Mouse (Mus musculus): ENCODE measurements around the gene Id3. TPM values are rescaled to one million over a fixed set of nuclear protein-coding genes. Genes with fewer than 3 reads are reported as not detected.

The Id3 gene
- total RNA-seq, 1 experiment, result 126 TPM

- peaks cover 0 to 8% of the 10 kb centered on the region in 2 experiments; a peak in 1 of 4 replicates for H3K4me1 ChIP-seq (ENCODE audit: control insufficient read depth in 2 of 2, insufficient read depth in 2 of 2, low read length in 2 of 2, poor library complexity in 1 of 2)
- TF ChIP-seq CHD2 (IDR thresholded peaks at IDR 0.05; ENCODE audit: low read depth, low read length) (no peak), ZC3H11A (IDR thresholded peaks at IDR 0.05; ENCODE audit: borderline replicate concordance, low read depth, low read length) (no peak), HCFC1 (IDR thresholded peaks at IDR 0.05; ENCODE audit: borderline replicate concordance, insufficient read depth, low read length) (no peak), MAFK (IDR thresholded peaks at IDR 0.05; ENCODE audit: insufficient read depth, low read depth, low read length) (no peak), ZNF384 (IDR thresholded peaks at IDR 0.05; ENCODE audit: low read depth, low read length) (no peak)
- DNase-seq (ENCODE audit: low read depth, low spot score), result no peak
- no peaks in the 10 kb centered on the region for H3K36me3 ChIP-seq (ENCODE audit: control insufficient read depth, insufficient read depth, low read length, poor library complexity, severe bottlenecking)
- H3K27ac ChIP-seq (ENCODE audit: insufficient read depth, low read depth, low read length, poor library complexity, severe bottlenecking), result no peak overlapping the region
- peak overlapping the region; percentile 59 to 64 for H3K4me3 ChIP-seq (ENCODE audit: insufficient read depth in 1 of 2, low read depth in 1 of 2, low read length in 2 of 2, poor library complexity in 1 of 2, severe bottlenecking in 1 of 2)
- in situ Hi-C loops (cut with MboI; ENCODE audit: low sequenced_read_pairs in 2 of 2, unreplicated experiment in 2 of 2), result no loop called here
- H3K9me3 ChIP-seq (ENCODE audit: control insufficient read depth, insufficient read depth, low read depth, low read length), result no peaks in the 10 kb centered on the region
- H3K9ac ChIP-seq (ENCODE audit: insufficient read depth, low read depth, low read length, poor library complexity, severe bottlenecking), result peak overlapping the region; percentile 27; the same call in 1 of the 2 replicates
Observed at GRCm38 (mm10) chr4:136134418-136134977, 8.8 kb upstream of the Id3 start.

GRCm38 (mm10) chr4:136134978-136135873 lies 8.1 kb upstream of the Id3 start:
- TF ChIP-seq ZNF384 (IDR thresholded peaks at IDR 0.05; ENCODE audit: low read depth, low read length), result no peak
- TF ChIP-seq ZC3H11A (IDR thresholded peaks at IDR 0.05; ENCODE audit: borderline replicate concordance, low read depth, low read length), result no peak
- no peak for TF ChIP-seq MAFK (IDR thresholded peaks at IDR 0.05; ENCODE audit: insufficient read depth, low read depth, low read length)
- no peak for TF ChIP-seq CHD2 (IDR thresholded peaks at IDR 0.05; ENCODE audit: low read depth, low read length)
- TF ChIP-seq HCFC1 (IDR thresholded peaks at IDR 0.05; ENCODE audit: borderline replicate concordance, insufficient read depth, low read length), result no peak
- in situ Hi-C loops (cut with MboI; ENCODE audit: low sequenced_read_pairs in 2 of 2, unreplicated experiment in 2 of 2), result no loop called here
- no peak for DNase-seq (ENCODE audit: low read depth, low spot score)
- Histone ChIP-seq H3K36me3 (ENCODE audit: control insufficient read depth, insufficient read depth, low read length, poor library complexity, severe bottlenecking) (no peaks in the 10 kb centered on the region), H3K4me3 (ENCODE audit: insufficient read depth in 1 of 2, low read depth in 1 of 2, low read length in 2 of 2, poor library complexity in 1 of 2, severe bottlenecking in 1 of 2) (peak overlapping the region; percentile 59 to 64), H3K27ac (ENCODE audit: insufficient read depth, low read depth, low read length, poor library complexity, severe bottlenecking) (no peak overlapping the region), H3K9me3 (ENCODE audit: control insufficient read depth, insufficient read depth, low read depth, low read length) (no peaks in the 10 kb centered on the region), H3K4me1 (ENCODE audit: control insufficient read depth in 2 of 2, insufficient read depth in 2 of 2, low read length in 2 of 2, poor library complexity in 1 of 2) (peaks cover 0 to 10% of the 10 kb centered on the region in 2 experiments; a peak in 1 of 4 replicates), H3K9ac (ENCODE audit: insufficient read depth, low read depth, low read length, poor library complexity, severe bottlenecking) (peak overlapping the region; percentile 30; the same call in 1 of the 2 replicates)

DNA sequence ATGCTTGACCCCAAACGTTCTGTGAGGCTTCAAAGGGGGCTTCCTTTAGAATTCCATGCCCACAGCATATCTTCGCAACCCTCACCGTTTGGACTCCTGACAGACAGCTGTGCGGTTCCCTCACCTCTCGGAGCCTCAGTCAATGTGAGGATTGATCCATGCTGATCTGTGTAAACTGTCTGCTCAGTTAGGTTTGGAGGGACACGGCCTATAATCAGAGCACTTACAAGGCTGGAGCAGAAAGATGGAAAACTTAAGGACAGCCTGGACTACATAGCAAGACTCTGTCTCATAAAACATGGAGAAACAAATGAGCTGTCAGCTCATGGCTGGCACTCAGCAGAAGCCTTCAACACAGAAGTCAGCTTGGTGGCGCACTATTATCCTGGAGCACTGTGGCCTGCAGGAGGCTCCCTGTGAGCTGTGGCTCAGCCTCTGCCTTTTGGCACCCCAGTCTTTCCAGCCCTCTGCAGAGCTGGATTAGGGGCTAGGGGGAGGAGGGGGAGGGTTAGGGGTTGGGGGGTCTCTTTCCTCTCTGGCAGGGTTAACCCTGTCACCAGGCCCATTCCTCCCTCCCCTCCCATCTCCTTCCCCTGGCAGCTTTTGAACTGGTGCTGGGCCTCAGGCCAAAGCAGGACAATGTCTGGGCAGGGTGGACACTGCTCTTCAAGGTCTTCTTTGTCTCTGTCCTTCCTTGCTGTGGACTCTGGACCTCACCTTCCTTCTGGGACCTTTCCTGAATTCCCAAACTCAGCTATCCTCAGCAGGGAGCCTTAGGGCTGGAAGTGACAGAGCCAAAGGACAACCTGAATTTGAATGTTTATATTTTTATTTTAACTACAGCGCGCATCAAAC lies 7.2 kb upstream of the Id3 start:
- DNase-seq (ENCODE audit: low read depth, low spot score), result no peak
- TF ChIP-seq CHD2 (IDR thresholded peaks at IDR 0.05; ENCODE audit: low read depth, low read length) (no peak), MAFK (IDR thresholded peaks at IDR 0.05; ENCODE audit: insufficient read depth, low read depth, low read length) (no peak), HCFC1 (IDR thresholded peaks at IDR 0.05; ENCODE audit: borderline replicate concordance, insufficient read depth, low read length) (no peak), ZC3H11A (IDR thresholded peaks at IDR 0.05; ENCODE audit: borderline replicate concordance, low read depth, low read length) (no peak), ZNF384 (IDR thresholded peaks at IDR 0.05; ENCODE audit: low read depth, low read length) (no peak)
- in situ Hi-C loops (cut with MboI; ENCODE audit: low sequenced_read_pairs in 2 of 2, unreplicated experiment in 2 of 2), result no loop called here
- no peak overlapping the region for H3K4me3 ChIP-seq (ENCODE audit: insufficient read depth in 1 of 2, low read depth in 1 of 2, low read length in 2 of 2, poor library complexity in 1 of 2, severe bottlenecking in 1 of 2)
- H3K9ac ChIP-seq (ENCODE audit: insufficient read depth, low read depth, low read length, poor library complexity, severe bottlenecking), result no peak overlapping the region
- H3K36me3 ChIP-seq (ENCODE audit: control insufficient read depth, insufficient read depth, low read length, poor library complexity, severe bottlenecking), result no peaks in the 10 kb centered on the region
- no peaks in the 10 kb centered on the region for H3K9me3 ChIP-seq (ENCODE audit: control insufficient read depth, insufficient read depth, low read depth, low read length)
- H3K4me1 ChIP-seq (ENCODE audit: control insufficient read depth in 2 of 2, insufficient read depth in 2 of 2, low read length in 2 of 2, poor library complexity in 1 of 2), result peaks cover 0 to 10% of the 10 kb centered on the region in 2 experiments; a peak in 1 of 4 replicates
- no peak overlapping the region for H3K27ac ChIP-seq (ENCODE audit: insufficient read depth, low read depth, low read length, poor library complexity, severe bottlenecking)

All from ES-E14 (cell line).